Mouse (Mus musculus): ENCODE measurements around the gene Gm13276.
"Not testable (repeated sequence)": the region's sequence is repeated elsewhere in the genome, so short reads cannot be mapped to it uniquely, and the experiment has no call there.

- not testable (repeated sequence) for TF ChIP-seq CTCF (IDR thresholded peaks at IDR 0.05; ENCODE audit: control insufficient read depth, insufficient read depth, insufficient replicate concordance, low read depth, low read length); POLR2A (IDR thresholded peaks at IDR 0.05; ENCODE audit: control insufficient read depth, low read depth, low read length)
Measured at GRCm38 (mm10) chr4:88827116-88827515, 41.6 kb downstream of the Gm13276 start, which contains the start of gene Ifna6.
